Mouse (Mus musculus) cerebellum, adult 8-10 months (tissue): ENCODE measurements around the gene Gm20708.

Experiments used
- DNase-seq: peaks from one replicate; pipeline ENCODE4 v3.0.0; 2022

Gm20708 gene

GRCm38 (mm10) chr11:117836306-117836705 is 26.8 kb downstream of the Gm20708 start:
- no peak for DNase-seq

DNA sequence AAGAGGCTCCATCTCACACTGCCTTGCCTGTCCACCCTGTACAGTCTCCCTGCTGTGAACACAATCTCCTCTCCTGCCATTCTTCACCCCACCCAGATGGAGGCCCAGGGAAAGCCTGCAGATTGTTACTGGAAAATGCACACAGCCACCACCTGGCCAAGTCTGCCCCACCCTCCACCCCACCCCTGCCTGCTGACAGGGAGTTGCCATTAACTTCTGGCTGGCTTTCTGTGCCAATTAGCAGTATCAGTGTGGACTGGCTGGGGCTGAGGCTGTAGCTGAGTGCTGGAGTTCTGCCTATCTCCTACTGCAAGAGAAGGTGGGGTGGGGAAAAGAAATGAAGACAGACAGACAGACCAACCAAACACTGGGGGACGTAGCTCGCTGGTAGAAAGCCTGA is 29.1 kb downstream of the Gm20708 start:
- DNase-seq = no peak

DNA sequence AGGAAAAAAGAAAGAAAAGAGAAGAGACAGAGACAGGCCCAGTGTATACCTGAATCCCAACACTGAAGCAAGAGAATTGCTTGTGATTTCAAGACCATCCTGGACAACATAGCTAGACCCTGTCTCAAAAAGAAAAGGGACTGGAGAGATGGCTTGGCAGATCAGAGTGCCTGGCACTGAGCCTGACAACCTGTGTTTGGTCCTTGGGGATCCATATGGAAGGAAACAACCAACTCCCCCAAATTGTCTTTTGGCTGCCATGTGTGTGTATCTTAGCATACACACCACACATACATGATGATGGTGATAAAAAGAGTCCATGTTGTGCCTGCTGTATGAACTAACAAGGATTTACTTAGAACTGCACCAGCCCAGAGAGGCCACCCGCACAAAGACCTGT is 29.6 kb downstream of the Gm20708 start:
- no peak for DNase-seq

- no peak for DNase-seq
These were observed 31.4 kb downstream of the Gm20708 start for GRCm38 (mm10) chr11:117840910-117841309.

- DNase-seq = no peak
These were observed 34.0 kb downstream of the Gm20708 start for GRCm38 (mm10) chr11:117843434-117843833.

DNA sequence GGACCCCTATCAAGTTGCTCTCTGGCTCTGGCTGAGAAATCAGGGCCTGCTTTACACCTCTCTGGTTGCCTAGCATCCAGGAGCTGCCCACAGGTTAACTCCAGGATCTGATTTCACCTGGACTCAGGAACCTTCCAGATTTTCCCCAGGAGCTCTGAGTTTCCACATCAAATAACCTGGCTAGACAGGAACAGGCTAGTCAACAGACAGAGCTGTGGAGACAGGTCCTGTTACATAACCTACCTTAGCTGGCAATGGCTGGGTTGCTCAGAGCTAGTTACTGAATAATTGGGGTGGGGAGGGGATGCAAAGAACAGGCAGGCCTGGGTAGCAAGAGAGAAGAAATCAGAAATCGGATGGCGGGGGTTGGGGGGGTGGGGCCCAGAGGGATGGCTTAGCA is 35.5 kb downstream of the Gm20708 start:
- no peak for DNase-seq

GRCm38 (mm10) chr11:117845651-117846050 is 36.2 kb downstream of the Gm20708 start:
- DNase-seq = no peak

GRCm38 (mm10) chr11:117846640-117847039 is 37.2 kb downstream of the Gm20708 start:
- DNase-seq = no peak

GRCm38 (mm10) chr11:117847593-117848215 is 38.2 kb downstream of the Gm20708 start:
- no peak for DNase-seq

DNA sequence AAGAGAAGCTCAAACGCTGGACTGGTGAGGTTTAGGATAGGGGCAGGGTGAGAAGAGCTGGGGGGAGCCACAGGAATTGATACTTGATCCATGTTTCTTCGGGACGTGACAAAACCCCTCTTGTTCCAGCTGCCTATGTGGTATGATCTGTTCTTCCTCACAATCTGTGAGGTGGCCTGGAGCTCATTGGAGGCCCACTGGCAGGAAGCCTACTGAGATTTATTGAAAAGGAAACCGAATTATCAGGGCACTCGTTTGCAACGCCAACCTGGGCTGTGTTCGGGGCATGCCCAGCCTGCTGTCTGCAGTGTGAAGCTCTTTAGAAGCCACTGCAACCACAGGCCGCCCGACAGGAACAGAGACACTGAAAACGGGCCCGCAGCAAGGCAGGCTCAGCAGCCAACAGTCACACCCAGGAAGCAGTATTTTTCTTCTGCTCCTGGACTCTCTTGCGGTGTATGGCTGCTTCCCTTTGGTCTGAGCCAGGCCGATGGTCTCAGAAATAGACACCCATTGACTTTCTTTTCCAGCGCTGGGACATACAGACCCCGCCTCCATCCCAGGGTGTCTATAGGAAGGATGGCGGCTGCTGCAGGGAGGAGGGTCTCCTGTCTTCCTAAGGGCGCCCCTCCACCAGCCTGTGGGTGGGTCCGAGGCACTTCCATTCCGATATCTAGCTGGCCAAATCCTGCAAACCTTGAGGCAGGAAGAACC is 39.0 kb downstream of the Gm20708 start:
- DNase-seq = peak; percentile 24

DNA sequence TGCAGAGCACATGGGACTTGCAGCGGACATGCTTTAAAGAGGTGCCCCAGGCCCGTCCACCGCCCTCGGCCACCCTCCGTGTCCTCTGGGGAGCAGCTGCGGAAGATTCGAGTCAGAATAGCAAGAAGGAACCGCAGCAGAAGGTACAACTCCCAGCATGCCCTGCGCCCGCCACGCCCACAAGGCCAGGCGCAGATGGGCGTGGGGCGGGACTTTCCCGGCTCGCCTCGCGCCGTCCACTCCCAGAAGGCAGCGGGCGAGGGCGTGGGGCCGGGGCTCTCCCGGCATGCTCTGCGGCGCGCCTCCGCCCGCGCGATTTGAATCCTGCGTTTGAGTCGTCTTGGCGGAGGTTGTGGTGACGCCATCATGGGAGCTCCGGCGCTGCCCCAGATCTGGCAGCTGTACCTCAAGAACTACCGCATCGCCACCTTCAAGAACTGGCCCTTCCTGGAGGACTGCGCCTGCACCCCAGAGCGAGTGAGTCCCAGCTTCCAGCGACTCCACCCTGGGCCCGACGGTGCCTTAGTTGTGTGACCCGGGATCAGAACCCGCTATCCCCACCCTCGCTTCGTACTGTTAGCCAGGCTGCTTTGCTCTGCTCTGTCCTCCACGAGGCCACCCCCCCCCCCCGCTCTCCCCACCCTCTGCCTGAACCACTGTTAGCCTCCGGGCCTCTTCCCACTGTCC is 39.7 kb downstream of the Gm20708 start, which contains the start of gene Birc5:
Gene Birc5 (plus strand): TSS at position 267 of the 687 bp plus-strand sequence.
- DNase-seq = peak; percentile 95

DNA sequence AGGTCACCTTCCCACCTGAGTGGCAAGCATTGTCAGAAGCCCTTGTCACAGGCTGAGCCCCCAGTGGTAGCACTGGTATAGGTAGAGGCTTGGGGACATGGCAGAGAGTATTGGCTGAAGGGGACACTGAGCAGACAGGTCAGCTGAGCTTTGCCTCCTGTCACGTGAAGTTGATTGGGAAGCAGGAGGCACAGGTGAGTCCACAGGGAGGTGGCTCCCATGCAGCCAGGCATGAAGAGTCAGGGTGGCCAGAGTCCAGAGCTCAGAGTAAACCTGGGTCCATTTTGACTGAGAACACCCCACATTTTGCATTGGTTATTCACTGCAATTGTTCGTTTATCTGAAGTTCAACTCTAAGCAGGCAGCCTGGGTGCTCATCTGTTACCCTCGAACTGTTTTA is 43.4 kb downstream of the Gm20708 start:
- DNase-seq = no peak

DNA sequence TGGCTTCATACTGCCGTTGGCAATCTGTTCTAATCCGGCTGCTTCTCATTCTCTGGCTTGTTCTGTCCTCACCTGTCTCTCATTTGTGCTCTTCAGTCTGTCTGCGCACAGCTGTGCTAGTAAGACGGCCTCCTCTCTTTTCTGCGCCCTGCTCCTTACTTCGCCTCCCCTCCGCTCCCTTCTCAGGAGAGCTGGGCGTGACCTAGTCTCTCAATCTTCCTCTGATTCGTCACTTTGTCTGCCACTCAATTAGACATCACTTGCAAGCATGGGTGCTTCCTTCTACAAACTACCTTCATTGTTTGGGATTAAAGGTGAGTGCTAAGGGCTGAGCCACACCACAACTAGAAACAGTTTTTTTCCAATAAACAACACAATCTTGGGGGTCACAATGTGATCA is 44.8 kb downstream of the Gm20708 start:
- DNase-seq = no peak

GRCm38 (mm10) chr11:117855360-117855759 is 45.9 kb downstream of the Gm20708 start:
- no peak for DNase-seq

- DNase-seq = no peak
These were observed 46.5 kb downstream of the Gm20708 start for GRCm38 (mm10) chr11:117855975-117856374.

GRCm38 (mm10) chr11:117857462-117857861 is 48.0 kb downstream of the Gm20708 start:
- DNase-seq = no peak

GRCm38 (mm10) chr11:117858392-117858791 is 48.9 kb downstream of the Gm20708 start:
- no peak for DNase-seq

- no peak for DNase-seq
These were observed 51.1 kb downstream of the Gm20708 start, which contains the start of gene Tmem235 for GRCm38 (mm10) chr11:117860601-117861000. Gene Tmem235, plus strand, starts transcription at chr11:117860752.

DNA sequence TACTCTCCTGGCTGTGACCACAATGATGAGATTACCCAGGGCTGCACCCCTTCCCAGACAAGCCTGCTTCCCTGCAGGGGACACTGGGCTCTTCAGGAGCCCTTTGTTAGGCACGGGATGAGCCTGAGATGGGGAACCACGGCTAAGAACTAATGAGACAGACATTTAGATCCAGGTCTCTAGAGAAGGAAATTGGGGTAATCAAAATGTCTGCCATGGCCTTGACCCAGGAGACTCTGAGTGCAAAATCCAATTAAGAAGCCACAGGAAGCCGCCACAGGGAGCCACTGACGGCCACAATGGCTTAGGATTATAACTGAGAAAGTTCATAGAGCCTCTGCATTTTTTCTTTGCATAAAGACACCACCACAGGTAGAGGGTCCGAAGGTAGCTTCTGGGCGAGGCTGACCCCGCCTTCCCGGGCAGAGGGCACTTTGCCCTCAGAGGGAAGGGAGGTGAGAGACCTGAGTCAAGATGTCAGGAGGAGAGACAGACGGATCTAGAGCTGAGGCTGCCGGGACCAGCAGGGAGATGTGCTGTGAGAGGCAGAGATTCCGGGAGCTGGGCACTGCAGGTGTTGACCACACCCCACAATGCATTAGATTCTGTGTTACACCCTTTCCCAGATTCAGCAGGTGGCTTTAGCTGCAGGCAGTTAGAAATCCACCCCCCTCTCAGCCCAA is 53.8 kb downstream of the Gm20708 start:
- no peak for DNase-seq

DNA sequence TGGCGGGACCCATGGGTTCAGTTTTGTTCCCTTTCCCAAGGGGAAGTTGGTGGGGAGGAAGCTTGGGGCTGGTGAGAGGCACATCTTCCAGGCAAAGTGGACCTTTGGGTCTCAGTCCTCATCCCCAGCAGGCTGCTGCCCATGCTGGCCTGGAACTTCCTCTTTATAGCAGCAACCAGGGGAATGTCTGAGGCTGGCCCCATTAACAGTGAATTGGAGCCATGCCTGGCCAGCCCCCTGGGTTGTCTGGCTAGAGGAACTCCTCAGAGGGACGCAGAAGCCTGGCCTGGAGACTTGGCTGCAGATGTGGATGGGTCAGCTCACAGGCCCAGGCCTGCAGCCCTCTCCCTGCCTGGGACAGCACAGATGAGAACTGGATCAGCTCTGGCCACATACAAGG is 55.3 kb downstream of the Gm20708 start:
- no peak for DNase-seq

DNA sequence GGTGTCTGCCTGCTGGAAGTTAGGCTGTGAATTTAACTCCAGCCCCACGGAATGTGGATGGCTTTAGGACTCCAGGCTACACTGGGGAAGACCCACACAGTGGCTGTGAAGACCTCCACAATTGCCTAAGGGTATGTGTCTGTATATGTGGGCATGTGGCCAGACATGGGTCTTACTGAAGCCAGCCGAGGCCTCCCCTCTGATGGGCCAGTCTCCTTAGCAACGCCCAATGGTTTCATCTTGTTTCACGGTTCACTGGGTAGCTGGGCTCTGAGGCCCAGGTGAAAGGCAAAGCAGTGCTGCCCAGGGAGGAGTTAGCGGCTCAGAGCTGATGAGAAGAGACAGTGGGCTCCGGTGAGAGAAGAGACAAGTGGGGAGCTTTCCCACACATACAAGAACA is 56.5 kb downstream of the Gm20708 start:
- no peak for DNase-seq

- peak; percentile 88 for DNase-seq
These were observed 61.4 kb downstream of the Gm20708 start for GRCm38 (mm10) chr11:117870688-117871365.

- DNase-seq = no peak
These were observed 61.9 kb downstream of the Gm20708 start for GRCm38 (mm10) chr11:117871376-117871775.
